In genomic region chr19:23028283-23028682, GRCm38 (mm10) we compare ENCODE assay signal across 18 mouse cellular contexts.
A peak's percentile ranks its signal among the peaks of the same experiment; 100 is the strongest.
DNase-seq lines count a peak whose midpoint lies in the region; ATAC-seq lines count a peak whose summit lies in the region.
"Had no signal": no experiment of that assay in that cellular context is flagged by ENCODE, and none has a peak within 500 bp of the region (broad histone marks: within the 10 kb centered on the region; RNA-seq: fewer than 3 reads in every experiment).

No protein-coding gene starts in this region.

- no peak for ATAC-seq in kidney, embryonic 15.5 days (replicated peaks; ENCODE audit: low FRiP score)
- ATAC-seq: forebrain, embryonic 15.5 days; hindbrain, embryonic 16.5 days had no signal

- H3K36me3 ChIP-seq in kidney, embryonic 15.5 days, result no peaks in the 10 kb centered on the region
- H3K36me3 ChIP-seq: embryonic facial prominence, embryonic 15.5 days; forebrain, embryonic 15.5 days; liver, embryonic 13.5 days; neural tube, embryonic 15.5 days had no signal

- no peaks in the 10 kb centered on the region for H3K27me3 ChIP-seq in kidney, embryonic 15.5 days
- H3K27me3 ChIP-seq: embryonic facial prominence, embryonic 15.5 days; forebrain, embryonic 15.5 days; liver, embryonic 13.5 days; neural tube, embryonic 15.5 days had no signal

- DNase-seq in gastrocnemius, postnatal 25 days, result peak; percentile 36
- DNase-seq in gastrocnemius, postnatal 4 days (ENCODE audit: low spot score in 2 of 2), result no peak
- peak; percentile 88 for DNase-seq in NIH3T3 (ENCODE audit: low read depth)
- DNase-seq in gonadal fat pad, adult 2 months (ENCODE audit: low read depth), result peak; percentile 36
- peak; percentile 33 to 62 for DNase-seq in lung, postnatal 4 days
- no peak for DNase-seq in left cerebral cortex, adult 11 months (ENCODE audit: low spot score)
- DNase-seq: adrenal gland, adult 2 months; cerebellum, adult 9-10 months; kidney, adult 11 months; kidney, postnatal 25 days; liver, embryonic 13.5 days; spleen, adult 18-20 months; thymus, postnatal 14 days had no signal

- H3K4me3 ChIP-seq in kidney, embryonic 15.5 days (replicated peaks), result no peak overlapping the region
- H3K4me3 ChIP-seq: embryonic facial prominence, embryonic 15.5 days; forebrain, embryonic 15.5 days; liver, embryonic 13.5 days; neural tube, embryonic 15.5 days had no signal

- no peaks in the 10 kb centered on the region; the same call in 1 of the 2 replicates for H3K9me3 ChIP-seq in kidney, embryonic 15.5 days (replicated peaks)
- H3K9me3 ChIP-seq: embryonic facial prominence, embryonic 15.5 days; forebrain, embryonic 15.5 days; liver, embryonic 13.5 days; neural tube, embryonic 15.5 days had no signal

- no peak overlapping the region for H3K4me2 ChIP-seq in kidney, embryonic 15.5 days
- H3K4me2 ChIP-seq: embryonic facial prominence, embryonic 15.5 days; forebrain, embryonic 15.5 days; liver, embryonic 13.5 days; neural tube, embryonic 15.5 days had no signal

- no peak overlapping the region for H3K9ac ChIP-seq in kidney, embryonic 15.5 days
- H3K9ac ChIP-seq: embryonic facial prominence, embryonic 15.5 days; forebrain, embryonic 15.5 days; liver, embryonic 13.5 days; neural tube, embryonic 15.5 days had no signal

- no peak overlapping the region for H3K27ac ChIP-seq in kidney, embryonic 15.5 days
- H3K27ac ChIP-seq: embryonic facial prominence, embryonic 15.5 days; forebrain, embryonic 15.5 days; liver, embryonic 13.5 days; neural tube, embryonic 15.5 days had no signal

- no peaks in the 10 kb centered on the region for H3K4me1 ChIP-seq in kidney, embryonic 15.5 days
- H3K4me1 ChIP-seq: embryonic facial prominence, embryonic 15.5 days; forebrain, embryonic 15.5 days; liver, embryonic 13.5 days; neural tube, embryonic 15.5 days had no signal

- WGBS in kidney, embryonic 15.5 days, result 68% methylated on average over 5 of the region's 5 CpGs

Comparison
In these comparisons a context has a peak if more than half of its experiments do, and no peak if none do; other contexts are left out.
1. DNase-seq: peak in gastrocnemius, postnatal 25 days (single experiment), NIH3T3 (single experiment), gonadal fat pad, adult 2 months (single experiment) and lung, postnatal 4 days (2 of 2); none in gastrocnemius, postnatal 4 days (0 of 2) and left cerebral cortex, adult 11 months (single experiment).